Mouse (Mus musculus) CD8-positive naive resting alpha-beta T cell, adult 2 months (primary cell): ENCODE results near the gene Ddb1.

Source experiments
- DNase-seq, 2 experiments: peaks; one replicate each; pipeline ENCODE4 v3.0.0; 2022; ENCODE audit warnings: low read depth in 2 of 2, low spot score in 2 of 2

The Ddb1 gene

DNA sequence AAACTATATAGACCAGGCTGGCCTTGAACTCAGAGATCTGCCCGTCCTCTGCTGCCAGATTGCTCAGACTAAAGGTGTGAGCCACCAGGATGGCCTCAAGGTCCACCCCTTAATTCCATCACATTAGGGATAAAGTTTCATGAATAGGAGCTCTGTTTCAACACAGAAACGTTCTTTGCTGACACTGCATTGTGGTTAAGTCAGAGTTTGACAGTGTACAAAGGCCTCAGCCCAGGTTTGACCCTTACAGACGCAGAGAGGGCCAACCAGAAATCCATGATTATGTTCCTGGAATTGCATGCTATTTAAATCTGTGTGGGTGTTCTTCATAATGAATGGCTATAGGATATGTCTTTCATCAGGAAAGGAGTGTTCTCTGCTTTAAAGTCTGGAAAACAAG lies 14.8 kb upstream of the Ddb1 start:
- DNase-seq = no peak

DNA sequence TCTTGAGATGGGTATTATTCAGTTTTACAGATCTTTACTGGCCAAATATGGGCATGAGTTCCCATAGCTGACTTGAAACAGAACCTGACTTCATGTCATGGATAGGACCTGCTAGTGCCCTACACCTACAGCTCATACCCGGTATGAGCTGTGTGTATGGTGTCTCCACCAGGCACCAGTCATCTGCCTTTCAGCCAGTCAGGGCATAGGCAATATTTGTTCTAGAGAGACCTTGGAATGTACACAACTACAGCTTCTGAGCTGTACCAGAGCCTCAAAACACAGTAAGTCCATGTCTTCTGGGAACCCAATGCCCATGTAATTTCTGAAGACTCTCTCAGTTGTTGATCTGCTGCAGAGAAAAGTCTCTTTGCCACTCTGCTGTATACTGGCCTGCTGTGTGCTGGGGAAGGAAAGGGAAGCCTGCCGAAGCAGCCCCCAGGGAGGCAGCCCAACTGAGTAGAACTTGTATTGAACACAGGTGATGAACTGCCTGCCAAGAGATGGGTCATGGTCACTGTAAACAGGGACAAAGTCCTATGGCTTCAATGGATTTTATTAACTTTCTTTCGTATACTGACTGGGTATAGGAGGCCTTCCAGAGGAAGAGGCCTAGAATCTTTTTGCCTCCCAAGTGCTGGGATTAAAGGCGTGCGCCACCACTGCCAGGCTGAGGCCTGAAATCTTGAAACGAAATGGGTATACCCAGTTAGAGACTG lies 13.3 kb upstream of the Ddb1 start:
- no peak for DNase-seq

DNA sequence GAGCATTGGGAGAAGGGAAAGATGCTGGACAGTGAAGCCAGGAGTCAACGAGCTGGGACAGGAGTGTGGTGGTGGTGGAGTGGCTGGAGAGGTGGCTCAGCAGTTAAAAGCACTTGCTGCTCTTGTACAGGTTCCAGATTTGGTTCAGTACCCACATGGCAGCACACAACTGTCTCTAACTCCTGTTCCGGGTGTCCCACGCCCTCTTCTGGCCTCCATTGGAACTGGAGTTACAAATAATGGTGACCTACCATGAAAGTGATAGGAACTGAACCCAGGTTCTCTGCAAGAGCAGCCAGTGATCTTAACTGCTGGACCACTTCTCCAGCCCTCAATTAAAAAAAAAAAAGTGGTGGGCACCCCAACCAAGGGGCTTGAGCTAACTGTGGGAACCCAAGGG lies 6.9 kb upstream of the Ddb1 start:
- DNase-seq = peak; percentile 21 to 22

DNA sequence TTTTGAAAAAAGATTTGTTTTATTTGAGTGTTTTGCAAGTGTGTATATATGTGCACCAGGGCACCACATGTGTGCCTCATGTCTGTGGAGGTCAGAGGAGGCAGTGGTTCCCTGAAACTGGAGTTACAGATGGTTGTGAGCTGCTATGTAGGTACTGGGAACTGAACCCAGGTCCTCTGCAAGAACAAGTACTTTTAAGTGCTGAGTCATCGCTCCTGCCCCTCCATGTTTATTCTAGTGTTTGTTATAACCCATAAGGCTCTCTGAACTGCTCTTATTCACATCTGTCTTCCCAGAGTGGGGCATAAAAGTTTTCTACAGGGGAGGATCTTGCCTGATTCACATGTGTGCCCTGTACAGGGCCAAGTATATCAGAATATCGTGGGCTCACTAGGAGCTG lies 5.5 kb upstream of the Ddb1 start:
- no peak for DNase-seq

DNA sequence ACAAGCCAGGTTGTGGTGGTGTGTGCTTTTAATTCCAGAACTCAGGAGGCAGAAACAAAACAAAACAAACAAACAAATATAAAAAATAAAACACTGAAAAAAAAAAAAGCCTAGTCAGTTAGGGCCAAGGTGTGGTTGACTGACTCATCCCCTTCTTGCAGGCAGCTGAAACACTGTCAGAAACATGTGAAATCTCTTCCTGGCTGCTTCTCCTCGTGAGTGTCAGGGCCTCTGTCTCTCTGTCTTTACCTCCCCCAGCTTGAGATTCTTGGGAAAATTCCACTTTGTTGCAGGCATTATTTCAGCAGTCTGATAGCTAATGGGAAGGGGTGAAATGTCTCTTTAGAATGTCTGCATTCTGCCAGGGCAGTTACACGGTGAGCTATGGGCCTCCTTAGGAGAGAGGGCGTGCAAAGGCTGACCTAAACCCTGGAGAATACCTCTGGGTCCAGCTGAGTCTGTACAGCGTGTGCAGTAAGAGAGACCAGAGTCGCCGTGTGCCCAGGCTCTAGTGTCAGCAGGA lies 2.8 kb upstream of the Ddb1 start:
- DNase-seq = no peak

DNA sequence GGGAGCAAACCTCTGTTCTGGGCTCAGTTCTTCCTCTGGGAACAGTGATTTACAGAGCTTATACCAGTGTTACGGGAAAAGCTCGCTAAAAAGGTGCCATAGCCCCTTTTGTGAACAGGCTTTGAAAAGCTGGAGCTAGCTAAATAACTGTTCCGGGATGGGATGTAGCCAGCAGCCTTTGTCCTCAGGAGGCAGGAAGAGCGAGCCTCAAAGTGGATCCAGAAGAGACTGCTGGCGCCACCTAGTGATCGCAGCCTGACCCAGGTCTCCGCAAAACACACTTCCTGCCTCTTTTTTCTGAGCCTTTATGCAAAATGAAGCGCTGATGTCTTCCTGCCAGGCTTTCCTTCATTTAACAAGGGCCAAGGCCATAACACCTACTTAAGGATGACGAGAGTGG lies 2.3 kb upstream of the Ddb1 start:
- DNase-seq = peak; percentile 77 to 85

DNA sequence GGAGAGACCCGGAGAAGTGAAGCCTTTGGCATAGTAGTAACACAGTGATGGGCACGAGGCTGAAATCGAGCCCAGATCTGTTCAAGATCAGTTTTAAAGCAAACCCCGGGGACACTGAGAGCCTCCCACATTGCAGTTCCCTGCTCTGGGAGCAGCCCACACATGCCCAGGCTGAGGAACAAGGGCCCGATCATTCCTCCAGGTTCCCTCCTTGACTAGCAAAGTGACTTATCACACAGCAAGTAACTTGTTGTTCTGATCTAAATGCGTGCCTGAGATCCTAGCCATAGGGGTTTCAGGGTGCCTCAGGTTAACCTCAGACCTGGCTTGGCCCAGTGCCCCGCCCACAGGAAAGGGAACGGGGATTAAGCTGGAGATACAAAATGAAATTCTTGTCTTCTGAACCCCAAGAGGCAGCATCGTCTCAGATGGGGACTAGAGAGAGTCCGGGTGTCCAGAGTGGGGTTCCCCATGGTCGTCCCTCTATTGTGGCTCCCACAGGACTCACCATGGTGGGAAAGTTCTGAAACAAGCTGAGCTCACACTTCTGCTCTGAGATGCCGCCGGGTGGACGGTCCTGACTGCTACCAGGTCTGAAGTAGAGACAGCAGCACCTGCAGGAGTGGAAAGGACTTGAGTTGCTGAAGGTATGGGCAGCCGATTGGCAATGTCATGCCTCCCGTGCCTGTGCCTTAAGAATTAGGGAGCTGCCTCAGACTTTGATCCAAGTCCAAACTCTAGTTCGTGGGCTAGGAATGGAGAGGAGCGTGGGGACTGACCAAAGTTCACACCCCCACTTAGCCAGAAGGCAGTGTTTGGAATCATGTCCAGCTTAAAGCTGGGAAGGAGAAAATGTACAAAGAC lies 1.2 kb upstream of the Ddb1 start:
- no peak for DNase-seq

DNA sequence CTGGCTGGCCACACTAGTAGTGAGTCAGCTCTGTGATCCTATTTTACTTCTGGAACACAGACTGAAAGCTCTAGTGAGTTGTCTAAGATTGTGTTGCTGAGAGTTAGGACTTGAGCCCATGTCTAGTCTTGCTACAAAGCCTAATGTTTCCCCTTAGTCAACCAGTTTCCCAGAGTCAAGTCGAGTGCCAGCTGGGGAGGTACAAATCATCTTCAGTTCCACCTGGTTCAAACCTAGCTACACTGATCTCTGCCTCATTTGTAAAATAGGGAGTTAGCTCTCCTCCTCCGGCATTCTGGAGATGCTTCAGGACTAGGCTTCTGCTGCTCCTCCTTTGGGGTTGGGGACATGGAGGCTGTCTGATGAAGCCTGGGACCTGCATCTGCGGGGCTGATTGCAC lies 593 bp upstream of the Ddb1 start:
- DNase-seq = no peak

DNA sequence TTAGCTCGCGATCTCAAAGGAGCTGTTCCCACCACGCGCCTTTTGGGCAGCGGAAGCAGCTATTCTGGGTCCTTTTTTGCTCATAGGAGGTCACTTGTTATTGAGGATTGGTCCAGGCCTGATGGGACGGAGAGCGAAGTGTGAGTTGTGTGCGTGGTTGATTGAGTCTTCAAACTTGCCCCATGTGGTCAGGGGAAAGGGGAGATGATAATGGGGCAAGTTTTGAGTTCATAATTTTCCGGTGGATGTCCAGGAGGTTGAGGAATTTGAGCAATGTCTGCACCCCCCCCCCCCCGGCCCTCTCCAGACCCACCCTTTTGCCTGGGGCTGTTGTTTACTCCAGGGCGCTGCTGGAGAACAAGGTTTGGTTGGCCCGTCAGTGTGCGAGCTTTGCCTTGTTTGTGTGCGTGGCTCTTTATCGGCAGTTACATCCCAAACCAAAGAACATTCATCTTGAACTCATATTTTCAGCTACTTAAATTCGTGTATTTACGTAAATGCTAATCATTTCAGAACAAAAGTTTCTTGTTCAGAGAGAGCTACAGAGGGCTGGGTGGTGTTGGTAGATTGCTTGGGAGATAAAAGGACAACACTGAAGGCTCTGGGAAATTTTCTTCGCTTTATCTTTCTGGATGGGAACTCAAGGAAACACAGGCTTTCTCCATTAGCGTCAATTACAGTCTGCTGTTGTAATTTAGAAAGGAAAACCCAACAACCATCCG lies 935 bp downstream of the Ddb1 start:
- no peak for DNase-seq

DNA sequence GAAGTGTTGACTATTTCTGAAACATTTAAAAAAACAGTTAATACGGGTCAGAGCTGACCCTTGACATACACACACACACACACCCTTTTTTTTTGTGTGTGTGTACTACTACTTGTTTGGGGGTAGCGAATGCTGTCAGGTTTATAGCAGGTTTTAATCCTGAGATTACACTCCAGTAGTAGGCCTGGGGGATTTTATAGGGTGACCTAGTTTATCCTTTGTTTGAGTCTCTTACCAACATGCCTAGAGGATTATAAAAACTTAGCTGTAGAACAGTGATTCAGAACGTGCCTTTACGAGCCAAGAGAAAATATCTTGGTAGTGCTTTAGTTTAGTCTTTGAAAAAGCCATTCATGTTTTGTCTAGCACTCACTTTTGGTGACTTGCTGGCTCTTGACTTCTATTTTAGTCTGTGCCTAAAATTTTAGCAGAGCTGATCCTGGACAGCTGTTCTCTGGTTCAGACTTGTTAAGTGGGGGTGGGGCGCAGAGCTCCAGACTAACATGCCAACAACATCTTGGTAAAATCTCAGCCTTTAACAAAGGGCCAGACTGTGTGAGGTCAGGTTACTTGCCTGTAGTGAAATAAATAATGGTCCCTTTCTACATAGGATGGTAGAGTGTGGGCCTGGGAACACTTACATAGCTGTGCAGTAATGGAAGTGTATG lies 3.6 kb downstream of the Ddb1 start:
- no peak for DNase-seq

DNA sequence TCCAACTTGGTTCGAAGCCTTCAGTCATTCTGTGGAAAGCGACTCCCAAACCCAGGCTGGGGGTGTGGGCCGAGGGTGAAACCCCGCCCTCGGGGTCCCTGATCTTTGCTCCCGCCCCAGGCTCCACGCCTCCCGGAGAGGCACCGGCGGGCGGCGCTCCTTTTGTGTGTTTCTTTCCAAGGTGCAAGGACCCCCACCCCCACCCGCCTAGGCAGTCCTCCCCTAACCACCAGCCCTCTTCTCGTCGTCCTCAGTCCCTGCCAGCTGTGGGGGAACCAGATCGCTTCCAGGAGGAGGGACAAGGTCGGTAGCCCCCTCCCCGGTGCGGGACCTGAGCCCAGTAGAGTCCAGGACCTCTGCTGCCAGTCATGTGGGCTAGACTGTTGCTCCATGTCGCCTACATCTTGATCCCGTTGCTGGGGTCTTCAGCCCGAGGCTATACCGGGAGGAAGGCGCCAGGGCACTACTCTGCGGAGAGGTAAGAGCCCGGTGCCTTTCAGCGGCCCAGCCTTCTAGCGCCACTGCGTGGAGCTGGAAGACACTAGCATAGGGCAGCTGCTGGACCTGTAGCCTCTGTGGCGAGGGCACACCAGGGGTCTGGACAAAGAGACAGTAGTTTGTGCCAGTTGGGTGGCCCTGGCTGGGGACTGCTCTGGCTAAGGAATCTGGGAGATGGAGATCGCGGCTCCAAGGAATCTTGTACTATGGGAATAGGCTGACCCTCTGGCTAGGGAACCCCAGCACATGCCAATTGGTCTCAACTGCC lies 29.2 kb downstream of the Ddb1 start, which contains the start of gene Vwce:
Gene Vwce, plus strand, starts transcription at position 108 of the 766 bp plus-strand sequence.
- DNase-seq = no peak

DNA sequence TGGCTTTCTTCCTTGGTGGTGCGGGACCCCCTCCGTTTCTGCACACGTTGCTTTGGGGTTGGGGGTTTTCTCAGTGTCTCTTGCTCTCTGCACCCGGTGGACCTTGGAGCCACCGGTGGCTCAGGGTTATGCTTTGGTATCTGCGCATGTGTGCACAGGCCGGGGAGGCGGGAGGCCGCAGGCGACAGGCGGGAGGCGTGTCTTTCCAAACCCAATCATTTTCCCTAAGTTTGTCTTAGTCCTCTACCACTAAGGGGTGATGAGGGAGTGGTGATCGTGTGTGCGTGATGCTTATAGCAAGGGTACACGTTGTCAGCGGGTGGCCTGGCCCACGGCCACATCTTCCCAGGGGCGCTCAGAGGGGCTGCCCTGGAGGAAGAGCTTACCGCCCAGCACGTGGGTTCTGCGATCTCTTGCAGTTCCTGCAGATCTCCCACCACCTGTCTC lies 29.8 kb downstream of the Ddb1 start:
- no peak for DNase-seq

DNA sequence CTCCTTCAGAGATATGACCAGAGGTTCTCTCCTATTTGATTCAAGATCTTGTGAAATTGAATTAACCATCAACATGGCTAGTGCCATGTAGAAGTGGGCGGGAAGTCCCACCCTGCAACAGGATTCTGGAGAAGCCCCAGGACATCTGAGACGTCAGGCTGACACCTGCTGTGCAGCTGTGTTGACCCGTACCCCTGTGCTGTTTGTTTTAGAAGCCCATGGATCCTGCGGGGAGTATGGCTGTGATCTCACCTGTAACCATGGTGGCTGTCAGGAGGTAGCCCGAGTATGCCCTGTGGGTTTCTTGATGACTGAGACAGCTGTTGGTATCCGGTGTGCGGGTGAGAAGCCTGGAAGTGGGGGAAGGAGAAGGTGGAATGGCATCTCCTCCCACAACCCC lies 32.7 kb downstream of the Ddb1 start:
- no peak for DNase-seq

DNA sequence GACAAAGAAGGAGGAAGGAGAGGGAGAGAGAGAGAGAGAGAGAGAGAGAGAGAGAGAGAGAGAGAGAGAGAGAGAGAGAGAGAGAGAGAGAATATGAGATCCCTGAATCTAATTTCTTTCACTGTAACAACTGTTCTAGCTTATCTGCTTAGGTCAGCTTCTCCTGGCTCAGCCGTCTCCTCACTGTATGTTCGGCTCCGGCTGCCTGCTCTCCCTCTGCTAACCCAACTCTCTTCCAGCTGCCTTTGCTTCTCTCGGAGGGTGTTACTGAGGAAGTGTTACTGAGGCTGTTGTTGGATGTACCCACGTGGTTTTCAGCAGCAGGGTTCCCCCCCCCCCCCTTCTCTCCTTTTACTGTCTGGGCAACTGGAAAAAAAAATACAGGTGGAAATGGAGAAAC lies 35.0 kb downstream of the Ddb1 start:
- no peak for DNase-seq

DNA sequence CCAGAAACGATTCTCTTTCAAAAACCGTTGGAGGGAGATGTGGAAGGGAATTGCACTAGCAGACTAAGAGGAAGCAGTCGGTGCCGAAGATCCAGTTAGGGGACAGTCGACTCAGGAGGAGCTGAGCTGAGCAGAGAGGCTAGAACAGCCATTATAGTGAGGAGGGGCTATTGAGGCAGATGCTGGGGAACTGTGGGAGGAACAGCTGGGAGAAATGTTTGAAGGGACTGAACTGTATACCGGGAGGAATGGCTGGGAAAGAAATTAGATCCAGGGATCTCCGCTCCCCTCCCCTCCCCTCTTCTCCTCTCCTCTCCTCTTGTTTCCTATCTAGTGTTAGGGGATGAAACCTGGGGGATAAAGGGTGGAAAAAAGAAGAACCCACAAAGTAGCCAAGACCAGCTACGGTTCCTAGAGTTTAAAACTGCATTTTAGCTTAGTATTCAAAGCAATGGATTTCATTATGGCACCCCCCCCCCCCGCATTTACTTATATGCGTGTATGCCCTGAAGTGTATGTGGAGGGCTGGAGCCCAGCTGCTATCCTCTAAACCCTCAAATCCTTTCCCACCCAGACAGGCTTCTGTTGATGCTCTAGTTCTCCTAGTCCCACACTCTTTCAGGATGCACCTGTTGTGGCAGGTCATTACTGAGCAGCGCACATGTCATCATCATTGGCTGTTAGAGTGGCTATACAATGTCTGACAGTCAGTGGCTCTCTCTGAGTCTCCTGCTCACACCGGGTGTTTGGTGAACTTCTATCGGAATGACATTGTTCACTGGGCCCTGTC lies 35.7 kb downstream of the Ddb1 start:
- DNase-seq = no peak

DNA sequence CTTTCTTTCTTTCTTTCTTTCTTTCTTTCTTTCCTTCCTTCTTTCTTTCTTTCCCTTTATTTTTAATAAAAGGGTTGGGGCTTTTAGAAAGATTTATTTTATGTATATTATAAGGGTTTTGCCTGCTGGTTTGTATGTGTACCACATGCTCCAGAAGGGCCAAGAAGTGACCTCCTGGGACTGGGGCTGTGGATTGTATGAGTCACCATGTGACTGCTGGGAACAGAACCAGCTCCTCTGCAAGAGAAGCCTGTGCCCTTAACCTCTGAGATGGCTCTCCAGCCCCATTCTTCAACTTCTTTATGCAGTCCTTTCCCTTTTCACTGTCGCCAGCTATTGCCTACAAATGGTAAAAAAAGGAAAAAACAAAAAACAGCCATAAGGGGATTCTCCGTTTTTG lies 40.5 kb downstream of the Ddb1 start:
- DNase-seq = no peak

DNA sequence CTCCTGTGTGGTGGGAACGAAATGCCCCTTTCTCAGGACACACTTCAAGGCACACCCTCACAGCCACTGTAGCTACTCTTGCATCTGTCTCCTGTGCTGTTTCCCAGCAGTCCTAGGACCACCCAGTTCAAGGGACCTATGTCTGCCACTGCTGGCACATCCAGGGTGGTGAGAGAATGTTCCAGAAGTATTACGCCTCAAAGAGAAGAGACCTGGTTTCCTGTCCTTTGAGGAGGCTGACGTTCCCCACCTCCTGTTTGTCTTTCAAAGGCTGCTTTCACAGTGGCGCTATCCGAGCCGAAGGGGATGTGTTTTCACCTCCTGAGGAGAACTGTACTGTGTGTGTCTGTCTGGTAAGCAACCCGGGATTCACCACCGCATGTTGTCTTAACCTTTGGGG lies 43.0 kb downstream of the Ddb1 start:
- peak; percentile 38 to 53 for DNase-seq

DNA sequence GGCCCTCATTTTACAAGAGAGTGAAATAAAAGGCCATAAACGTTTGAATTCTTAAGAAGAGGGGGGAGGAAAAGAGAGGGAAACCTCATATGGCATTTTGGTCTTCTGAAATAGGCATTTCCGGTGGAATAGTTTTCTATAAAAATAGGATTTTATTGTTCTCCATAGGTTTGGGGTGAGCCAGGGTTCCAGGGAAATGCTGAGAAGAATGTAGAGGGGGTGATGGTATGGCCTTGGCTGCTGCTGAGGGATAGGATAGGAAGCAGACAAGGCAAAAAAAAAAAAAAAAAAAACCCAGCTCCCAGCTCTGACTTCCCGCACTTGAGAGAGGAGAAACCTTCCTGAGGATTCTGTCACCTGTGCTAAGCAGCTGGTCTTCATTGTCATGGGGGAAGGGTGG lies 50.9 kb downstream of the Ddb1 start:
- no peak for DNase-seq

DNA sequence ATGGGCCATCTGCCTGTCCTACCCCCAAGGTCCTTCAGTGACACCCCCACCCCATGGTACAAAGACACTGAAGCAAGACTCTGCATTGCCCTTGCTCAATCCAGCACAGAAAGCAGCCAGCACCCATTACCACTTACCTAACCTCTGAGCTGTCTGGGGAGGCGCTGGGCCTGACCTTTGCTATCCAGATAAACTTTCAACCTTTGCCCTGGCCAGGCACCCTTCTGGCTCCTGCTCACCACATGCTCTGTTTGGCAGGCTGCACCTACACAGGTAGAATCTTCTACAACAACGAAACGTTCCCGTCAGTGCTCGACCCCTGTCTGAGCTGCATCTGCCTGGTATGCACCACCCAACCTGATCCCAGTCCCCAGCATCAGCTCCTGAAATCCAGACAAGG lies 52.6 kb downstream of the Ddb1 start:
- no peak for DNase-seq

DNA sequence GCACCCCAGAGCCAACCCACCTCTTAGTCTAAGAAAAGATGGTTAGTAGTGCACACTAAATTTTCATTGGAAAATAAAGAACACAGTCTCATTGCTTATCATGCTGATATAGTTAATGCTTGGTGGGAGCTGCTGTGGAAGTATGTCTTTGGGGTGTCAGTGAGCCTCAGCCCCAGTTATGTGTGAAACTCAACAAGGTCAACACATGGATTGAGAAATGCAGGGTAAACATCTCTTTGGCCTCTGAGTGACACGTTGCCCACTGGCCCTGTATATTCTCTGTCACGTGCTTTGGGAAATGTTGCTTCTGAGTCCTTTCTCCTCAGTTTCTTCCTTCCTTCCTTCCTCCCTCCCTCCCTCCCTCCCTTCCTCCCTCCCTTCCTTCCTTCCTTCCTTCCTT lies 53.3 kb downstream of the Ddb1 start:
- DNase-seq = no peak
